Mouse (Mus musculus) stomach, postnatal 0 days (tissue): Measurements from ENCODE around the gene Ern1.

ENCODE experiments used
- CTCF ChIP-seq: IDR thresholded peaks from 2 replicates; pipeline ENCODE4 v1.5.1; 2016; ENCODE audit warnings: antibody characterized with exemption, low read depth, mild to moderate bottlenecking, moderate library complexity
- EP300 ChIP-seq: optimal IDR thresholded peaks from 2 replicates; pipeline ENCODE3; 2016; ENCODE audit warnings: antibody characterized with exemption

DNA sequence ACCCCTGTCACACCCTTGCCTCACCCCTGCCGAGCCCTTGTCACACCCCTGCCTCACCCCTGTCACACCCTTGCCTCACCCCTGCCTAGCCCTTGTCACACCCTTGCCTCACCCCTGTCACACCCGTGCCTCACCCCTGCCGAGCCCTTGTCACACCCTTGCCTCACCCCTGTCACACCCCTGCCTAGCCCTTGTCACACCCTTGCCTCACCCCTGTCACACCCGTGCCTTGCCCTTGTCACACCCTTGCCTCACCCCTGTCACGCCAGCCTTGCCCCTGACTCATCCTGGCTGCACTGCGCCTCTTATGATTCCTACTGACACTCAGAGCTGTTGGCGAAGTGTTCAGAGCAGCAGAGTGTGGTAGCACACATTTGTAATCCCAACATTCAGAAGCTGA lies 20.0 kb upstream of the Ern1 start:
- TF ChIP-seq CTCF (no peak), EP300 (no peak)
